Mouse (Mus musculus): ENCODE data around the gene Lrrc8c.

Lrrc8c gene

GRCm38 (mm10) chr5:105501136-105501535, 18.1 kb upstream of the Lrrc8c start:
- no peak for DNase-seq (ENCODE audit: low spot score in 2 of 2)

- no peak for DNase-seq (ENCODE audit: low spot score in 2 of 2)
These were observed 10.4 kb upstream of the Lrrc8c start for GRCm38 (mm10) chr5:105508813-105509212.

GRCm38 (mm10) chr5:105512297-105512696, 6.9 kb upstream of the Lrrc8c start:
- no peak for DNase-seq (ENCODE audit: low spot score in 2 of 2)

GRCm38 (mm10) chr5:105515532-105515931, 3.7 kb upstream of the Lrrc8c start:
- DNase-seq (ENCODE audit: low spot score in 2 of 2), result no peak

GRCm38 (mm10) chr5:105516290-105516689, 2.9 kb upstream of the Lrrc8c start:
- DNase-seq (ENCODE audit: low spot score in 2 of 2), result no peak

GRCm38 (mm10) chr5:105517992-105518625, 1.1 kb upstream of the Lrrc8c start:
- DNase-seq (ENCODE audit: low spot score in 2 of 2), result no peak

- no peak for DNase-seq (ENCODE audit: low spot score in 2 of 2)
These were observed 527 bp upstream of the Lrrc8c start for GRCm38 (mm10) chr5:105518626-105519095.

GRCm38 (mm10) chr5:105519976-105520300, 750 bp downstream of the Lrrc8c start:
- DNase-seq (ENCODE audit: low spot score in 2 of 2), result no peak

- no peak for DNase-seq (ENCODE audit: low spot score in 2 of 2)
These were observed 1.3 kb downstream of the Lrrc8c start for GRCm38 (mm10) chr5:105520442-105520965.

- DNase-seq (ENCODE audit: low spot score in 2 of 2), result no peak
These were observed 4.3 kb downstream of the Lrrc8c start for GRCm38 (mm10) chr5:105523452-105523851.

- no peak for DNase-seq (ENCODE audit: low spot score in 2 of 2)
These were observed 5.8 kb downstream of the Lrrc8c start for GRCm38 (mm10) chr5:105525004-105525403.

- DNase-seq (ENCODE audit: low spot score in 2 of 2), result no peak
These were observed 7.0 kb downstream of the Lrrc8c start for GRCm38 (mm10) chr5:105526107-105526645.

GRCm38 (mm10) chr5:105526766-105527165, 7.6 kb downstream of the Lrrc8c start:
- DNase-seq (ENCODE audit: low spot score in 2 of 2), result no peak

GRCm38 (mm10) chr5:105527477-105528331, 8.5 kb downstream of the Lrrc8c start:
- DNase-seq (ENCODE audit: low spot score in 2 of 2), result peak in 1 of 2 experiments; percentile 4

GRCm38 (mm10) chr5:105530576-105530975, 11.4 kb downstream of the Lrrc8c start:
- no peak for DNase-seq (ENCODE audit: low spot score in 2 of 2)

- no peak for DNase-seq (ENCODE audit: low spot score in 2 of 2)
These were observed 16.0 kb downstream of the Lrrc8c start for GRCm38 (mm10) chr5:105535186-105535585.

GRCm38 (mm10) chr5:105536172-105536571, 17.0 kb downstream of the Lrrc8c start:
- no peak for DNase-seq (ENCODE audit: low spot score in 2 of 2)

- DNase-seq (ENCODE audit: low spot score in 2 of 2), result no peak
These were observed 18.0 kb downstream of the Lrrc8c start for GRCm38 (mm10) chr5:105537101-105537723.

GRCm38 (mm10) chr5:105541051-105541450, 21.9 kb downstream of the Lrrc8c start:
- no peak for DNase-seq (ENCODE audit: low spot score in 2 of 2)

- DNase-seq (ENCODE audit: low spot score in 2 of 2), result no peak
These were observed 25.9 kb downstream of the Lrrc8c start for GRCm38 (mm10) chr5:105545126-105545525.

GRCm38 (mm10) chr5:105547115-105547514, 27.9 kb downstream of the Lrrc8c start:
- DNase-seq (ENCODE audit: low spot score in 2 of 2), result no peak

- no peak for DNase-seq (ENCODE audit: low spot score in 2 of 2)
These were observed 32.6 kb downstream of the Lrrc8c start for GRCm38 (mm10) chr5:105551808-105552207.

All from urinary bladder, postnatal 36 days (tissue).